Comparison of ENCODE assay signal across 8 mouse cellular contexts in genomic region chr7:48138248-48138702, GRCm38 (mm10). TPM values are rescaled to one million over a fixed set of nuclear protein-coding genes. Genes with fewer than 3 reads are reported as not detected.
DNase-seq lines count a peak whose midpoint lies in the region; ATAC-seq and TF ChIP-seq lines count a peak whose summit lies in the region.

No protein-coding gene starts in this region.

- H3K27ac ChIP-seq in forebrain, embryonic 11.5 days (ENCODE audit: low read depth, low read length) = peak overlapping the region; percentile 66
- H3K27ac ChIP-seq in hindbrain, embryonic 14.5 days = peak overlapping the region; percentile 92
- peak overlapping the region; percentile 48 for H3K27ac ChIP-seq in liver, embryonic 11.5 days (ENCODE audit: low read depth, low read length)
- H3K27ac ChIP-seq in midbrain, postnatal 0 days (ENCODE audit: low read depth, low read length) = peak overlapping the region; percentile 75

- H3ac ChIP-seq in C2C12 (ENCODE audit: control insufficient read depth, insufficient read length, low read depth) = peak overlapping the region; percentile 35

- peak overlapping the region; percentile 18 for H3K4me3 ChIP-seq in C2C12 (ENCODE audit: insufficient read depth, poor library complexity, severe bottlenecking)
- peak overlapping the region; percentile 55 for H3K4me3 ChIP-seq in forebrain, embryonic 11.5 days (ENCODE audit: low read depth, low read length)
- H3K4me3 ChIP-seq in hindbrain, embryonic 14.5 days (replicated peaks; ENCODE audit: low read length) = peak overlapping the region; percentile 59
- H3K4me3 ChIP-seq in liver, embryonic 11.5 days (ENCODE audit: low read depth, low read length) = peak overlapping the region; percentile 54
- peak overlapping the region; percentile 64 for H3K4me3 ChIP-seq in midbrain, postnatal 0 days (ENCODE audit: low read depth, low read length)

- H3K27me3 ChIP-seq in C2C12 (ENCODE audit: control insufficient read depth, insufficient read depth, insufficient read length) = no peaks in the 10 kb centered on the region
- H3K27me3 ChIP-seq in forebrain, embryonic 11.5 days (ENCODE audit: control insufficient read depth, insufficient read depth, low read length) = no peaks in the 10 kb centered on the region
- H3K27me3 ChIP-seq in hindbrain, embryonic 14.5 days (ENCODE audit: control insufficient read depth, insufficient read depth, low read length) = no peaks in the 10 kb centered on the region
- H3K27me3 ChIP-seq in liver, embryonic 11.5 days (replicated peaks; ENCODE audit: control insufficient read depth, insufficient read depth, low read length) = no peaks in the 10 kb centered on the region
- H3K27me3 ChIP-seq in midbrain, postnatal 0 days (ENCODE audit: insufficient read depth, low read length) = no peaks in the 10 kb centered on the region

- no peaks in the 10 kb centered on the region for H3K79me2 ChIP-seq in C2C12 (ENCODE audit: control insufficient read depth, insufficient read depth)

- WGBS in forebrain, embryonic 11.5 days = 1% methylated on average over 17 of the region's 17 CpGs
- WGBS in hindbrain, embryonic 14.5 days = 1% methylated on average over 17 of the region's 17 CpGs
- 2% methylated on average over 17 of the region's 17 CpGs for WGBS in liver, embryonic 11.5 days
- WGBS in midbrain, postnatal 0 days = 2% methylated on average over 17 of the region's 17 CpGs

- H3K9me3 ChIP-seq in forebrain, embryonic 11.5 days (ENCODE audit: control insufficient read depth, low read length) = peaks cover 2% of the 10 kb centered on the region; the same call in 1 of the 2 replicates
- peaks cover 11% of the 10 kb centered on the region; the same call in 1 of the 2 replicates for H3K9me3 ChIP-seq in hindbrain, embryonic 14.5 days (ENCODE audit: control insufficient read depth, low read length)
- H3K9me3 ChIP-seq in liver, embryonic 11.5 days (ENCODE audit: control insufficient read depth, low read length) = no peaks in the 10 kb centered on the region; the same call in 1 of the 2 replicates
- 0 out of 2 replicates have a peak, but pooled peaks cover 2% of the 10 kb centered on the region for H3K9me3 ChIP-seq in midbrain, postnatal 0 days (ENCODE audit: low read length)

- no peaks in the 10 kb centered on the region for H3K4me1 ChIP-seq in forebrain, embryonic 11.5 days (replicated peaks; ENCODE audit: control insufficient read depth, insufficient read depth, low read length)
- 0 out of 2 replicates have a peak, but pooled peaks cover 3% of the 10 kb centered on the region for H3K4me1 ChIP-seq in hindbrain, embryonic 14.5 days (replicated peaks; ENCODE audit: control insufficient read depth, insufficient read depth, low read length)
- H3K4me1 ChIP-seq in liver, embryonic 11.5 days (replicated peaks; ENCODE audit: control insufficient read depth, insufficient read depth, low read length) = peaks cover 3% of the 10 kb centered on the region; the same call in 1 of the 2 replicates
- H3K4me1 ChIP-seq in midbrain, postnatal 0 days (ENCODE audit: insufficient read depth, low read length) = no peaks in the 10 kb centered on the region

- no peaks in the 10 kb centered on the region for H3K36me3 ChIP-seq in C2C12 (ENCODE audit: control insufficient read depth, insufficient read depth)
- H3K36me3 ChIP-seq in forebrain, embryonic 11.5 days (ENCODE audit: control insufficient read depth, insufficient read depth, low read length) = no peaks in the 10 kb centered on the region
- H3K36me3 ChIP-seq in hindbrain, embryonic 14.5 days (replicated peaks; ENCODE audit: control insufficient read depth, insufficient read depth) = no peaks in the 10 kb centered on the region
- no peaks in the 10 kb centered on the region for H3K36me3 ChIP-seq in liver, embryonic 11.5 days (ENCODE audit: control insufficient read depth, insufficient read depth, low read length)
- no peaks in the 10 kb centered on the region for H3K36me3 ChIP-seq in midbrain, postnatal 0 days (ENCODE audit: insufficient read depth, low read length)

- TF ChIP-seq CTCF in C2C12 (IDR thresholded peaks at IDR 0.05; ENCODE audit: control insufficient read depth, insufficient read depth, insufficient read length) = no peak
- peak; percentile 77 for TF ChIP-seq CTCF in midbrain, postnatal 0 days (IDR thresholded peaks at IDR 0.05)

- no peaks in the 10 kb centered on the region for H3K79me3 ChIP-seq in C2C12 (ENCODE audit: low read depth)

- DNase-seq in T-cell, adult 2 months (ENCODE audit: low spot score) = peak; percentile 3
- peak; percentile 80 for DNase-seq in forebrain, embryonic 11.5 days (ENCODE audit: low spot score)
- DNase-seq in hindbrain, embryonic 14.5 days (ENCODE audit: low spot score) = peak; percentile 88
- DNase-seq in liver, embryonic 11.5 days (ENCODE audit: low spot score) = peak; percentile 65
- DNase-seq in midbrain, postnatal 0 days (ENCODE audit: low spot score) = peak; percentile 94
- DNase-seq in MN1 (ENCODE audit: low spot score) = no peak
- DNase-seq in gastrocnemius, postnatal 10 days = no peak

- peak overlapping the region; percentile 76 for H3K4me2 ChIP-seq in forebrain, embryonic 11.5 days (ENCODE audit: low read depth, low read length, severe bottlenecking)
- peak overlapping the region; percentile 78 for H3K4me2 ChIP-seq in hindbrain, embryonic 14.5 days (replicated peaks)
- H3K4me2 ChIP-seq in liver, embryonic 11.5 days = peak overlapping the region; percentile 84
- peak overlapping the region; percentile 87 for H3K4me2 ChIP-seq in midbrain, postnatal 0 days (ENCODE audit: low read depth, low read length, poor library complexity, severe bottlenecking)

- H3K9ac ChIP-seq in forebrain, embryonic 11.5 days (ENCODE audit: low read length) = peak overlapping the region; percentile 77
- peak overlapping the region; percentile 90 for H3K9ac ChIP-seq in hindbrain, embryonic 14.5 days
- H3K9ac ChIP-seq in liver, embryonic 11.5 days (ENCODE audit: low read depth, low read length) = peak overlapping the region; percentile 66
- peak overlapping the region; percentile 69 for H3K9ac ChIP-seq in midbrain, postnatal 0 days (replicated peaks; ENCODE audit: low read length, poor library complexity, severe bottlenecking)

- peak; percentile 77 for ATAC-seq in forebrain, embryonic 11.5 days (replicated peaks; ENCODE audit: low FRiP score)
- peak; percentile 68 for ATAC-seq in hindbrain, embryonic 14.5 days (ENCODE audit: low FRiP score)
- peak; percentile 59 for ATAC-seq in liver, embryonic 11.5 days (replicated peaks; ENCODE audit: low FRiP score)
- ATAC-seq in midbrain, postnatal 0 days (ENCODE audit: low FRiP score) = peak; percentile 85

TF ChIP-seq in C2C12, 6 proteins besides CTCF, POLR2A, EP300 and RAD21:
- no peak for TF ChIP-seq MAX (IDR thresholded peaks at IDR 0.05)
- no peak for TF ChIP-seq MYOG (IDR thresholded peaks at IDR 0.05; ENCODE audit: control insufficient read depth, extremely low read depth, insufficient read length)
- no peak for TF ChIP-seq FOSL1 (IDR thresholded peaks at IDR 0.05; ENCODE audit: insufficient read depth, low read length, poor library complexity, severe bottlenecking)
- TF ChIP-seq USF1 (IDR thresholded peaks at IDR 0.05; ENCODE audit: low read depth) = no peak
- TF ChIP-seq CEBPB (IDR thresholded peaks at IDR 0.05; ENCODE audit: low read depth) = no peak

RNA-seq across cellular contexts. Expression of gene Mrgprb5, which starts 30.5 kb away (rescaled TPM):
- not detected for polyA plus RNA-seq in C2C12 (2012; fragmentation: generic; extraction: Trizol)
- not detected in 2 replicates for polyA plus RNA-seq in forebrain, embryonic 11.5 days (2014; fragmentation: Nextera tagmentation; extraction: Ambion mirVana)
- not detected in 2 replicates for polyA plus RNA-seq in hindbrain, embryonic 14.5 days (2014; fragmentation: Nextera tagmentation; extraction: Ambion mirVana)
- polyA plus RNA-seq in liver, embryonic 11.5 days (2014; fragmentation: Nextera tagmentation; extraction: Ambion mirVana) = not detected in 2 replicates
- not detected in 2 replicates for total RNA-seq in midbrain, postnatal 0 days (2014; rRNA removed)
- polyA plus RNA-seq in midbrain, postnatal 0 days (2015; fragmentation: Nextera tagmentation; extraction: Ambion mirVana) = not detected in 2 replicates
- not detected for total RNA-seq in gastrocnemius, postnatal 10 days (2021)

Comparison
In these comparisons a context has a peak if more than half of its experiments do, and no peak if none do; other contexts are left out.
1. DNase-seq: peak in T-cell, adult 2 months (single experiment), forebrain, embryonic 11.5 days (single experiment), hindbrain, embryonic 14.5 days (single experiment), liver, embryonic 11.5 days (single experiment) and midbrain, postnatal 0 days (single experiment); none in MN1 (single experiment) and gastrocnemius, postnatal 10 days (single experiment).
2. Peak in every context shown above with its lines, with median percentiles within 50 percentile points of each other: H3K4me3 ChIP-seq, ATAC-seq, H3K27ac ChIP-seq, H3K4me2 ChIP-seq and H3K9ac ChIP-seq.